Mouse (Mus musculus) frontal cortex, postnatal 10 days (tissue): ENCODE measurements around the gene Glud1.
A peak's percentile ranks its signal among the peaks of the same experiment; 100 is the strongest.

Experiments
- DNase-seq, 2 experiments: peaks; one replicate each; pipeline ENCODE4 v3.0.0; 2022; ENCODE audit warnings: low spot score in 2 of 2, mixed read lengths in 1 of 2

Glud1 gene

GRCm38 (mm10) chr14:34310234-34310965 is at the start of gene Glud1, which contains the start of gene Shld2:
TSS of gene Glud1 (plus strand) at chr14:34310727.
TSS of gene Shld2 (minus strand) at chr14:34310493.
- DNase-seq, result peak; percentile 87 to 92

- DNase-seq, result no peak
Observed at GRCm38 (mm10) chr14:34268046-34268445, 42.5 kb upstream of the Glud1 start.

GRCm38 (mm10) chr14:34273280-34273679 is 37.2 kb upstream of the Glud1 start:
- no peak for DNase-seq

DNA sequence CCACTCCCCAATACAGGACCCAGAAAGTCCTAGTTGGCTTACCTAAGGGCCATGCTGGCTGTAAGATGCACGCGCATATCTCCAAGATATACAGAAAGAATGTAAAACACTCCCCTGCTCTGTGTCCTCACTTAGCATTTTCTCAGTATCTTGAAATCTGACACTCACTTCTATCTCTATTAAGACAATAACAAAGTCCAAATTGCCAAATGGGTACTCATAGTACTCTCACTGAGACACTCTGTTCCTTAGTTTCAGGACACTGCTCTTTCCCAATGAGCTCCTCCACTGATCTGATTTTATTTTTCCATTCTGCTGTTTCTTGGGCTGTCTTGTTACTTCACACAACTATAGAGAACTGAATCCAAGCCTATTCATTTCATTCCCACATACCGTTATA is 36.4 kb upstream of the Glud1 start:
- DNase-seq, result no peak

DNA sequence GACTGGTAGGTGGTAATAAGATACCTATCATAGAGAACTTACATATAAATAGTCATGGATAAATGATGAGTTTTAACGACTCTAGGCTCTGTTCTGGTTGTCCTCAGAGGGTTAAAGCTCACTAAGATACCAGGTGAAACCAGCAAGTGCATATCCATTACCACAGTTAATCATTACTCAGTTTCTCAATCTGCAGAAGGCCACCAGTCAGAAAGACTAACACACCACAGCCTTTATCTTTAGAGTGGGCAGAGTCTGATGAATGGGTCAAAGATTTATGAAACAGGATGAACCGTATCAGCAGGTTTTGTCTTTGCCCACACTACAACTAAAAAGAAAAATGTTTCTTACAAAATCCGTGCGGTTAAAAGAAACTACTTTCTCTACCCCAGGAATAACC is 35.3 kb upstream of the Glud1 start:
- DNase-seq, result no peak

- no peak for DNase-seq
Observed at GRCm38 (mm10) chr14:34279726-34280125, 30.8 kb upstream of the Glud1 start.

GRCm38 (mm10) chr14:34280798-34281197 is 29.7 kb upstream of the Glud1 start:
- DNase-seq, result no peak

DNA sequence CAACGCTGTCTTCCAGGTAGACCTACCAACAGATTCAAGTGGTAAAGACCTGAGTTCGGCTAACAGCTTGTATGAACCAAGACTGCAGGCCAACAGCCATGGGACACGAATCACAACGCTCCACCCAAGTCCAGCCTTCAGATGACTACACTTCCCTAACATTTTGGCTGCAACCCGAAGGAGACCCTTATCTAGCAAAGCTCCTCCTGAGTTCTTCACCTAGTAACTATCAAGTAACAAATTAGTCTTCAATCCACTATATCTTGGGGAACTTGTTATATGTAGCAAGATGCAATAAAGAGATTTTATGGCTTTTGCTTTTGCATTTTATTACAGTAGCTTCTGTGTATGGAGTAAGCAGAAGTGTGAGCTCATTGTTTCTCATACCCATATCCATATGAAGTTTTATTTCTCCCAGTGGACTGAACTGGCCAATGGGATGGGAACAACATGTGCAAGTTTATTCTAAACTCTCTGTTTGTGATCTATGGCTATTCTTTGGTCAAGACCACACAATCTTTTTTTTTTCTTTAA is 28.7 kb upstream of the Glud1 start:
- DNase-seq, result no peak

DNA sequence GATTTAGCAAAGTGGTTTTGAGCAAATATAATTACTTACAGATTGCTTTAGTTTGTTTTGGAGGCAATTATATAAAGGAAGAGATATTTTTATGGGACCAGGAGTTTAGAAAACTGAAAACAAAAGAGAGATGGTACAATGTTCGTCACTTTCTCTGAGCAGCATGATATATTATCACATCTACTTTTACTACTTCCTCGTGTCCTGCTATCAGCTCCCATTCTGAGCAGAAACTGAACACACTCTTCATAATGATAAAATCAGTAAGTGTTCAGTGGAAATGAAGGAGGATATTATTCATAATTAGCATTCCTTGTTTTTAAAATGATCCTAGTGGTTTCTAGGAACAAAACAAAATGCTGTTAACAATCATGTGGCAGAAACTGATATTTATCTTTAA is 22.1 kb upstream of the Glud1 start:
- no peak for DNase-seq

- DNase-seq, result no peak
Observed at GRCm38 (mm10) chr14:34289259-34290015, 21.1 kb upstream of the Glud1 start.

DNA sequence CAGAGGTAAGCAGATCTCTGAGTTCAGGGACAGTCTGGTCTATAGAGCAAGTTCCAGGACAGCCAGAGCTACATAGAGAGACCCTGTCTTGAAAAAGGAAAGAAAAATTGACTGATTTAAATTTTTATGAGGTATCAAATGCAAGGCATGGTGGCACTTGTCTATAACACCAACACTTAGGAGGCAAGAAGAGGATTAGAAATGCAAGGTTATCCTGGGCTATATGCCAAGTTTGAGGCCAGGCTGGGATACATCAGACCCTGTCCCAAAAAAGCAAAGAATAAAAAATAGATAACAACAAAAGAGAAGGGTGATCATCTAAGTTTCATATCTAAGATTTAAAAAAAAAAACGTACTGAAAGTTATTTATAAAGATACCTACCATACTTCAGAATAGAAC is 20.3 kb upstream of the Glud1 start:
- DNase-seq, result no peak

DNA sequence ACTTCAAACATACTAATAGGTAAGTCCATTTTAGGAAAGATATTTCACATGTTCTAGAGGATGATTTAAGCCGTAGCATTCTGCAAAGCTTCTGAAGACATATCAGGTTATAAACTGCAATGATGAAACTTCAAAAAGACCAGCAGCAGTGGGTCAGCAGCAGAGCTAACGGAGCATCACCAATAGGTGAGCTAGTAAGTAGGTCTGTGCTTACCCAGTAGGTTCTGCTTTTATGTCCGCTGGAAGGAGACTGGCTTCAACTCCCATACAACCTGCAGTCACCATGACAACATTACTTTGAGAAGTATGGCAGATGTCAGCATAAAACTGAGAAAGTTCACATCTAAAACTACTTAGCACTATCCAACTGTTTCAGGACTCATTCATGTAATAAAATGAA is 16.9 kb upstream of the Glud1 start:
- no peak for DNase-seq

DNA sequence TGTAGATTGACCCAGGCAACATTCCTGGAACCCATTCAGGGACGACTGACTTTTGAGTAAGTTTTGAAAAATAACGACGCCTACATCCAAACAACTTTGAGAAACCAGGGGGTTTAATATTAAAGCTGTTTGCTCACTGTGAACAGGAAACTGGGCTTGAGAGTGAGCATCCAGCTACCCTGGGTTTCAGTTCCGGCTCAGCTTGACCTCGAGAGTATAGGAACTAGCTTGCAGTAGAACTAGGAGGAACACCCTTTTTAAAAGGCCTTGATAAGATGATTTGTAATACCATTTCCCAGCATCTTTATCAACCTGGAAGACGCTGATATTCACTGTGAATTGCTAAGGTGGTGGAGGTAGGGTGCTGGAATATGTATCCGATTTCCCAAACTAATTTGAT is 14.2 kb upstream of the Glud1 start:
- no peak for DNase-seq

- no peak for DNase-seq
Observed at GRCm38 (mm10) chr14:34297038-34297437, 13.5 kb upstream of the Glud1 start.

DNA sequence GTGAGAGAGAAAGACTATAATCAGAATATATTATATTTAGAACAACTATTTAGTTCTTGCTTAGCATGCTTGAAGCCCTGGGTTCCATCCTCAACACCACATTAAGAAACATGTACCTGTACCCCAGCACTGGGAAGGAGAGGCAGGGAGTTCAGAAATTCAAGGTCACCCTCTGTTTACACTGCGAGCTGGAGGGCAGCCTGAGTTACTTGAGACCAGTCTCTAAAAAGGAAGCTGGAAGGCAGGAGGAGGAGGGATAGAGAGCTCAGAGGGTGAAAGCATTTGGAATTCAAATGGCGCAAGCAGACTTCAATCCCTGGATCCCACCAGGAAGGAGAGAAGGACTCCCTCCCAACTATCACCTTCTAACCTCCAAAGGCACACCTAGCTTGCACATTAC is 12.9 kb upstream of the Glud1 start:
- no peak for DNase-seq

DNA sequence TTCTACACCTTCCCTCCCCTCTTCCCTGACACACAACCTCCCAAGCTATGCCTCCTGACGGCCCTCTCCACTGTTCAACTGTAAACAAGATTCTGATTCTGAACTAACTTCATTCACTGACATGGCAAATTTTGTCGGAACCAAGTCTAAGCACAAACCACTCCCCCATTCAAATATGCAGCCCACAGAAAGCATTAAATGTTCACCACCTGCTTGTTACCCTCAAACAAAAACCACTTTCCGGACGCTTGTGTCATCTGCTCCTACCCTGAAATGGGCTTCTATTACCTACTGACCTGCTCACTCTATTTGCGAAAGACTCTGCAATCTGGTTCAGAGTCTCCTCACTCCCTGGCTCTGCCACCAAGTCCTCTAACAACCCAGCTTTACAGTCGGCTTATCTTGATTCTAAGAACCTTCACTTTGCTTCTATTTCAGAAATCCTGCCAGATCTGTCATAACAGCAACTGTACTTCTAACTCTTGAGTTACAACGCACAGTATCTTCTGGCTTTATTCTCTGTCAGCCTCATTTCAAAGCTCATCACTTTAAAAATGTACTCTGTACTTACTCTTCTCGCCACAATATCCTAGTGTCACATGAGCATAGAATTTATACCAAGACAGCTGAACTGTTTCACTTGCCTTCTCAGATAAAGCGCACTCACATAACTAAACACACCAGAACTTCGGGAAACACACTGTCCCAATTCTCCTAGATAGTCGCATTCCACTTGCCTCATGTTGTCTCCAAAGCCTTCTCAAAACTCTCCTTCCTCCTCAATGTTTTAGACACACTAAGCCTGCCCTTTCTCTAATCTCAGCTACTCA is 11.4 kb upstream of the Glud1 start:
- DNase-seq, result no peak

DNA sequence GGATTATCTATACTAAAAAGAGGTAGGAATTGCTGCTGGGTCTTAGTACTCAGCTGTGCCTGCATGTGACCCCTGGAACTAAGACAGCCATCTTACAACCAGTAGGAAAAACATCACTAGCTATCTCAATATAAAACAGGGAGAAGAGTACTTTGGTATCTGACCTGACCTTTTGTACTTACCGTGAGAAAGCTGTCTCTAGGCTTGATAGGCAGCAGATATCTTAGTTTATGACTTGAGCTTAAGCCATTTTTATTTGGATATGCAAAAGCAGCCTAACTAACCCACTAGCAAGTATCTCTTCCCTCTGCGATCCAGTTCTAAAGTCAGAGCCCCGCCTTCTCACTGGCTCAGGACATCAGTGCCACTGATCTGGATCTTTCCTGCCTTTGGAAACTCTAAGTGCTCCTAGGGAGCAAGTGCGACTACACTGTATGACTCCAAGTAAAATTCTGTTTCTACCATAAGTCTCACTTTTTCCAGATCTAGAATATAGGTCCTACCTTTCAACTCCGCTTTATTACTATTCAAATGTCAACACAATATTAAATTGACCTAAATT is 7.8 kb upstream of the Glud1 start:
- no peak for DNase-seq

- DNase-seq, result no peak
Observed at GRCm38 (mm10) chr14:34303265-34303680, 7.3 kb upstream of the Glud1 start.

DNA sequence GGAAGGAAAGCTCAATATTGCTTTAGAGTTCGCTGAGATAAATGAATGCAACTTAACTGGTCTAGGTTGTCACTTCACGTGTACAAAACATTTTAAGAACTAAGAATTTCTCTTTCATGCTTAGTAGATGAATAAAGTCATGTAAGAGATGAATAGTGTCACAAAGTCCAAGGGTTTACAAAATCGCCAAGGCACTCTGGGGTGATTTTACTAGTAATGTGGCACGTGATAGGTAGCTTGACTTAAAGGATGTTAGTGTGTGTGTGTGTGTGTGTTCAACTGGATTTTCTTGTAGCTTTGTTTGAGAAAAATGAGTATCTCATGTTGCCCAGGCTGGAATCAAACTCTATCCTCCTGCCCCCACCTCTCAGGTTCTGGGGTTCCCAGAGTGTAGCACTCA is 1.3 kb upstream of the Glud1 start:
- no peak for DNase-seq

- DNase-seq, result no peak
Observed at GRCm38 (mm10) chr14:34309907-34310233, 657 bp upstream of the Glud1 start.

GRCm38 (mm10) chr14:34311021-34311631 is 599 bp downstream of the Glud1 start:
- peak; percentile 44 to 57 for DNase-seq
